Mouse (Mus musculus): Measurements from ENCODE around the gene Crebrf.

Gene Crebrf

GRCm38 (mm10) chr17:26826131-26826530 is 110.7 kb downstream of the Crebrf start:
- no peak for DNase-seq (ENCODE audit: low spot score in 2 of 2)

All from right cerebral cortex, adult 2 months (tissue).